In the genomic region with DNA sequence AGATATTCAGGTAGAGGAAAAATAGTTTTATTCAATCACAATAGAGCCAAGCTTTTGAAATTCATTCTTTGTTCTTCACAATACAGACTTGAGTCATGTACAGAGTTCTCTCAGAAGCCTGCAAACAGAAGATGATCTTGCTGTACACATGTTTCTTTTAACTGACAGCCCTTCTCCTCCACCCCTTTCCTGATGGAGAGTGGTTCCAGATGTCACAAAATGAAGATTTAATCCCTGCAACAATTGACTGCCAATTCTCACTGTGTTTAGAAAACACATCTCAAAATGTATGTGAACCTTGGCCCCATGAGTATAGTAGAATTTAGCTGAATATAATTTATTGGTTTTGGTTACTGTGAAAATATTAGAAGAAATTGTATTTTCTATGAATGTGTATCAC, we compare ENCODE assay signal across 21 mouse cellular contexts.
"Had no signal": no experiment of that assay in that cellular context is flagged by ENCODE, and none has a peak within 500 bp of the region (broad histone marks: within the 10 kb centered on the region; RNA-seq: fewer than 3 reads in every experiment).

No protein-coding gene starts in this region.

- H3K27me3 ChIP-seq: limb, embryonic 15.5 days; megakaryocyte, embryonic 14.5 days; midbrain, embryonic 13.5 days; neural tube, embryonic 13.5 days; stomach, embryonic 15.5 days had no signal

- ATAC-seq: intestine, postnatal 0 days; liver, postnatal 0 days; midbrain, embryonic 13.5 days; midbrain, embryonic 16.5 days had no signal

- H3K4me2 ChIP-seq: limb, embryonic 15.5 days; liver, embryonic 11.5 days; midbrain, embryonic 13.5 days; neural tube, embryonic 13.5 days; stomach, embryonic 15.5 days had no signal

- H3K27ac ChIP-seq: kidney, postnatal 0 days; layer of hippocampus, adult 2 months; limb, embryonic 15.5 days; liver, embryonic 14.5 days; midbrain, embryonic 10.5 days; midbrain, embryonic 13.5 days; neural tube, embryonic 13.5 days; stomach, embryonic 15.5 days had no signal

- H3K4me3 ChIP-seq: layer of hippocampus, adult 2 months; limb, embryonic 15.5 days; megakaryocyte, embryonic 14.5 days; midbrain, embryonic 10.5 days; midbrain, embryonic 13.5 days; myocyte; neural tube, embryonic 13.5 days; stomach, embryonic 15.5 days had no signal

- H3K36me3 ChIP-seq: limb, embryonic 15.5 days; midbrain, embryonic 10.5 days; midbrain, embryonic 13.5 days; neural tube, embryonic 13.5 days; stomach, embryonic 15.5 days had no signal

- H3K9ac ChIP-seq: limb, embryonic 15.5 days; liver, embryonic 14.5 days; liver, postnatal 0 days; midbrain, embryonic 13.5 days; neural tube, embryonic 13.5 days; stomach, embryonic 15.5 days had no signal

- DNase-seq: kidney, adult 2 months; kidney, postnatal 25 days; layer of hippocampus, adult 9-11 months; liver, postnatal 0 days; retina, postnatal 1 day; right cerebral cortex, postnatal 25 days; spleen, adult 18-20 months; thymus, postnatal 25 days had no signal

- H3K9me3 ChIP-seq: limb, embryonic 15.5 days; megakaryocyte, embryonic 14.5 days; midbrain, embryonic 10.5 days; midbrain, embryonic 13.5 days; neural tube, embryonic 13.5 days; stomach, embryonic 15.5 days had no signal

- H3K4me1 ChIP-seq: limb, embryonic 15.5 days; megakaryocyte, embryonic 14.5 days; midbrain, embryonic 10.5 days; midbrain, embryonic 13.5 days; neural tube, embryonic 13.5 days; stomach, embryonic 15.5 days had no signal
